Mouse (Mus musculus) CH12.LX (cell line): ENCODE measurements around the gene Slco1c1. TPM values are rescaled to one million over a fixed set of nuclear protein-coding genes. Genes with fewer than 3 reads are reported as not detected.

Source experiments
- DNase-seq: peaks from one replicate; pipeline ENCODE4 v3.0.0-alpha.2; 2013; ENCODE audit errors: extremely low read depth
- H3K27ac ChIP-seq: 2 replicates; pipeline ENCODE4 v1.5.1; 2012; ENCODE audit warnings: low read depth, mild to moderate bottlenecking, control low read depth, moderate library complexity; ENCODE audit not compliant: insufficient read depth
- H3K27me3 ChIP-seq: replicated peaks from 2 replicates; pipeline ENCODE3; 2012; ENCODE audit warnings: inconsistent platforms
- H3K36me3 ChIP-seq, 2 experiments: replicated peaks in 1 of 2; 2 replicates each; pipeline versions ENCODE3 to v1.6.1; 2012; ENCODE audit warnings: inconsistent platforms in 1 of 2, low read length in 1 of 2, mild to moderate bottlenecking in 1 of 2, mixed read lengths in 1 of 2, moderate library complexity in 1 of 2; ENCODE audit not compliant: control insufficient read depth in 1 of 2, insufficient read depth in 1 of 2
- H3K4me1 ChIP-seq, 2 experiments: 2 replicates each; pipeline ENCODE4 v1.6.1; 2012; ENCODE audit warnings: inconsistent platforms in 1 of 2, moderate library complexity in 1 of 2; ENCODE audit not compliant: insufficient read depth in 2 of 2, control insufficient read depth in 1 of 2
- H3K4me2 ChIP-seq: 2 replicates; pipeline ENCODE4 v1.6.1; 2012; ENCODE audit warnings: low read depth, mild to moderate bottlenecking, control low read depth; ENCODE audit not compliant: poor library complexity, insufficient read depth, severe bottlenecking
- H3K4me3 ChIP-seq, 3 experiments: fragments of 150-350 bp in 1 of 3; sonication (generic) in 1 of 3; replicated peaks in 1 of 3; 2 replicates each; pipeline versions ENCODE3 to v1.5.1; 2011 to 2012; ENCODE audit warnings: low read depth in 2 of 3, low read length in 2 of 3, mild to moderate bottlenecking in 2 of 3, moderate library complexity in 2 of 3, control low read depth in 1 of 3, improper control_type of control experiment in 1 of 3, inconsistent platforms in 1 of 3, mixed read lengths in 1 of 3; ENCODE audit not compliant: poor library complexity in 1 of 3
- H3K79me2 ChIP-seq: replicated peaks from 2 replicates; pipeline ENCODE4 v1.6.1; 2012; ENCODE audit warnings: mild to moderate bottlenecking, moderate library complexity; ENCODE audit not compliant: control insufficient read depth, poor library complexity, insufficient read depth, severe bottlenecking; ENCODE audit errors: extremely low read depth
- H3K9ac ChIP-seq: 2 replicates; pipeline ENCODE4 v1.6.1; 2012; ENCODE audit warnings: low read depth, mild to moderate bottlenecking, control low read depth, moderate library complexity; ENCODE audit not compliant: insufficient read depth
- H3K9me3 ChIP-seq: replicated peaks from 2 replicates; pipeline ENCODE3; 2012; ENCODE audit warnings: low read length, inconsistent platforms, mixed read lengths
- E2F4 ChIP-seq: IDR thresholded peaks from 2 replicates; pipeline ENCODE4 v1.6.1; 2011; ENCODE audit warnings: low read depth, low read length, improper control_type of control experiment; ENCODE audit not compliant: insufficient replicate concordance
- EP300 ChIP-seq: IDR thresholded peaks from 2 replicates; pipeline ENCODE4 v1.6.1; 2011; ENCODE audit warnings: low read length, improper control_type of control experiment
- GABPA ChIP-seq: IDR thresholded peaks from 2 replicates; pipeline ENCODE4 v1.6.1; 2012; ENCODE audit warnings: low read depth, low read length, improper control_type of control experiment, inconsistent platforms; ENCODE audit not compliant: insufficient replicate concordance
- HCFC1 ChIP-seq: IDR thresholded peaks from 2 replicates; pipeline ENCODE4 v1.6.1; 2012; ENCODE audit warnings: low read depth, mild to moderate bottlenecking, inconsistent platforms, low read length, improper control_type of control experiment
- IRF4 ChIP-seq: IDR thresholded peaks from 2 replicates; pipeline ENCODE4 v1.6.1; 2014; ENCODE audit warnings: low read depth, mild to moderate bottlenecking, inconsistent platforms, low read length, improper control_type of control experiment
- JUN ChIP-seq: IDR thresholded peaks from 2 replicates; pipeline ENCODE4 v1.6.1; 2011; ENCODE audit warnings: low read depth, mild to moderate bottlenecking, low read length, improper control_type of control experiment, moderate library complexity; ENCODE audit not compliant: insufficient read depth
- JUND ChIP-seq: conservative IDR thresholded peaks from 2 replicates; pipeline ENCODE4 v1.6.1; 2011; ENCODE audit warnings: low read depth, low read length, improper control_type of control experiment
- MXI1 ChIP-seq: IDR thresholded peaks from 2 replicates; pipeline ENCODE4 v1.6.1; 2011; ENCODE audit warnings: mild to moderate bottlenecking, low read depth, low read length, improper control_type of control experiment
- MYC ChIP-seq: IDR thresholded peaks from 2 replicates; pipeline ENCODE4 v1.6.1; 2011; ENCODE audit warnings: low read depth, mild to moderate bottlenecking, improper control_type of control experiment, low read length
- PAX5 ChIP-seq: IDR thresholded peaks from 2 replicates; pipeline ENCODE4 v1.6.1; 2012; ENCODE audit warnings: low read length, inconsistent platforms, mixed read lengths
- RAD21 ChIP-seq: IDR thresholded peaks from 2 replicates; pipeline ENCODE4 v1.6.1; 2011; ENCODE audit warnings: low read depth, mild to moderate bottlenecking, low read length, improper control_type of control experiment, moderate library complexity
- RCOR1 ChIP-seq: conservative IDR thresholded peaks from 2 replicates; pipeline ENCODE4 v1.6.1; 2012; ENCODE audit warnings: low read depth, mild to moderate bottlenecking, inconsistent platforms, low read length, improper control_type of control experiment
- SIN3A ChIP-seq: IDR thresholded peaks from 2 replicates; pipeline ENCODE4 v1.6.1; 2012; ENCODE audit warnings: low read length, improper control_type of control experiment, inconsistent platforms
- TCF12 ChIP-seq: IDR thresholded peaks from 2 replicates; pipeline ENCODE4 v1.6.1; 2014; ENCODE audit warnings: low read depth, mild to moderate bottlenecking, inconsistent platforms, low read length, improper control_type of control experiment
- USF2 ChIP-seq: conservative IDR thresholded peaks from 2 replicates; pipeline ENCODE4 v1.6.1; 2011; ENCODE audit warnings: low read depth, low read length, improper control_type of control experiment
- ZC3H11A ChIP-seq: IDR thresholded peaks from 2 replicates; pipeline ENCODE4 v1.6.1; 2012; ENCODE audit warnings: low read depth, mild to moderate bottlenecking, inconsistent platforms, low read length, improper control_type of control experiment
- ZMIZ1 ChIP-seq: IDR thresholded peaks from 2 replicates; pipeline ENCODE4 v1.6.1; 2012; ENCODE audit warnings: low read depth, mild to moderate bottlenecking, inconsistent platforms, low read length, improper control_type of control experiment
- ZNF384 ChIP-seq: IDR thresholded peaks from 2 replicates; pipeline ENCODE4 v1.6.1; 2012; ENCODE audit warnings: low read depth, low read length, improper control_type of control experiment, inconsistent platforms
- dilution Hi-C: fragments of 300-500 bp; cut with MboI; formaldehyde crosslinking; loops from 2 replicates; pipeline ENCODE4 v1.14.3; 2020; ENCODE audit warnings: low sequenced_read_pairs; ENCODE audit not compliant: extremely low pct_unique_long_range_greater_than_20kb, extremely low pct_ligation_motif_present
- in situ Hi-C: fragments of 300-500 bp; cut with MboI; formaldehyde crosslinking; loops from 3 replicates; pipeline ENCODE4 v1.14.3; 2019; ENCODE audit warnings: low sequenced_read_pairs, low pct_ligation_motif_present, low pct_unique_long_range_greater_than_20kb, mixed read lengths
- polyA plus RNA-seq: library from polyadenylated mRNA; unstranded; fragments of >175 nt; gene quantifications from 2 replicates; pipeline ENCODE4 v1.2.1, GENCODE M21; 2012; ENCODE audit warnings: low read depth; ENCODE audit not compliant: insufficient read length
- total RNA-seq, 2 experiments: library from RNA; depleted of rRNA; stranded (reverse); fragments of 300-350 nt in 1 of 2; fragments of >200 nt in 1 of 2; gene quantifications; 2 replicates each; pipeline ENCODE4 v1.2.3; 2012 to 2014

Slco1c1 gene
- total and polyA plus RNA-seq, 3 experiments, result not detected

DNA sequence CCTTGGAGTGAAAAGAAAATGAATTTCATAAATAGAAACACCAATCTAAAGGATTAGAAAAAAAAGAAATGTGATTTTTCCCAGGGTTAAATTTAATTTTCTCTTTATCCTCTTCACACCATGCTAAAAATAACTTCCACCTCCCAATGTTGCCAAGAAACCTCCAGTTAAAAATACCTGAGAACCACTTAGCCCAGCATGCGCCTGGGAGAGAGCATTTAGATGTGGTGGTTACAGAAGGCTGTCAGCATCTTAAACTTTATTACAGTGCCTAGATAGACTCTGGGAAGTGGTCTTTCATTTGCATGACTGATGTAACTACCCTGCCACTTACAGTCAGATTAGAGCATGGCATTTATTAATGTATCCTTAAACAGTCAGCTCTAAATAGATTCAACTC lies 17.0 kb downstream of the Slco1c1 start:
- TF ChIP-seq ZNF384, result no peak
- H3K79me2 ChIP-seq, result no peaks in the 10 kb centered on the region
- dilution Hi-C loops, result no loop called here
- H3K36me3 ChIP-seq, result no peaks in the 10 kb centered on the region
- no peak overlapping the region for H3K4me2 ChIP-seq
- H3K27ac ChIP-seq, result no peak overlapping the region
- peaks cover 10% of the 10 kb centered on the region for H3K9me3 ChIP-seq
- H3K27me3 ChIP-seq, result no peaks in the 10 kb centered on the region
- in situ Hi-C loops, result no loop called here
- no peak for DNase-seq
- no peak overlapping the region for H3K9ac ChIP-seq
- H3K4me1 ChIP-seq, result 0 out of 4 replicates have a peak, but pooled peaks cover 0 to 3% of the 10 kb centered on the region in 2 experiments
- no peak overlapping the region for H3K4me3 ChIP-seq

DNA sequence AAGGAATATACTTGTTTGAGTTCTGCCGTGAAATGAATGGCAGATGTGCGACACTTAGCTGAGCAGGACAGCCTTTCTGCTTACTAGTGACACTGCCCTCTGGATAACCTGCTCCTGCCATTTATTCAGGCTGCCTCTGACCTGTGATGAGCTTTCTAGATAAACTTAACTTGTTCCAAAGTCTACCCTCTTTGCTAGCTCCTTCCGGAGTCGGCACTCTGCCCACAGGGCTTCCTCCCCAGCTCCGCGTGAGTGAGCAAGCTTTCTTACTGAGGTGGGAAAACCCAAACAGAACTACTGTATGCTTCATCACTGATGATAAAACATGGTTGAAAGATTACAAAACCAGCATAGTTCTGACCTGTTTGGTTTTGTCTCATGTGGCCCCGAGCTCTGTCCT lies 19.2 kb downstream of the Slco1c1 start:
- in situ Hi-C loops, result no loop called here
- Histone ChIP-seq H3K27ac (no peak overlapping the region), H3K79me2 (no peaks in the 10 kb centered on the region), H3K4me2 (no peak overlapping the region), H3K9ac (no peak overlapping the region), H3K27me3 (no peaks in the 10 kb centered on the region), H3K4me3 (no peak overlapping the region), H3K4me1 (0 out of 4 replicates have a peak, but pooled peaks cover 0 to 3% of the 10 kb centered on the region in 2 experiments), H3K9me3 (peaks cover 10% of the 10 kb centered on the region), H3K36me3 (no peaks in the 10 kb centered on the region)
- no peak for TF ChIP-seq PAX5
- no peak for TF ChIP-seq RCOR1
- TF ChIP-seq JUND, result no peak
- no peak for TF ChIP-seq GABPA
- TF ChIP-seq MXI1, result no peak
- TF ChIP-seq ZMIZ1, result no peak
- no peak for TF ChIP-seq RAD21
- no peak for TF ChIP-seq MYC
- TF ChIP-seq TCF12, result no peak
- TF ChIP-seq USF2, result no peak
- no peak for TF ChIP-seq ZC3H11A
- DNase-seq, result peak; percentile 2
- dilution Hi-C loops, result no loop called here

DNA sequence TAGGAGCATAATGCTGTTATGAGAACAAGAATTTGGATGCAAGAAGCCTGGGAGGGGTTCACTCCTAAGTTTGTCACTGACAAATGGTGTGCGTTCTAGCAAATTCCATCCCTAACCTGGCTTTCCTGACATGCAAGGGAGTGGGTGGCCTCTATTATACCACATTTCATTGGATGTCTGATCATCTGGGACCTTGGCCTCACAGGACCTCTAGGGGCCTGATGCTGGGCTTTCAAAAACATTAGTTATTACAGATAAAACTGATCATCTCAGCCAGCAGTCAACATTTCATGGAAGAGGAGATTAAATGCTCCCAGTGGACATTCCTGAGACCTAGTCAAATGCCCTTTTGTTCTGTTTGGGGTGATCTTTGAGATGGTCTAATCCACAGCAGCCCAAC lies 34.0 kb downstream of the Slco1c1 start:
- no peak overlapping the region for H3K27ac ChIP-seq
- no peaks in the 10 kb centered on the region for H3K4me1 ChIP-seq
- H3K36me3 ChIP-seq, result no peaks in the 10 kb centered on the region
- H3K9me3 ChIP-seq, result peaks cover 10% of the 10 kb centered on the region
- TF ChIP-seq JUN (no peak), HCFC1 (no peak), USF2 (no peak), TCF12 (no peak), E2F4 (no peak), IRF4 (no peak), EP300 (no peak), JUND (no peak), SIN3A (no peak)
- dilution Hi-C loops (no loop called here), in situ Hi-C loops (no loop called here)
- H3K27me3 ChIP-seq, result no peaks in the 10 kb centered on the region
- no peak overlapping the region for H3K9ac ChIP-seq
- H3K4me2 ChIP-seq, result no peak overlapping the region
- H3K79me2 ChIP-seq, result no peaks in the 10 kb centered on the region
- no peak overlapping the region for H3K4me3 ChIP-seq
- DNase-seq, result no peak
